Mouse (Mus musculus) hematopoietic stem cell, adult 5-6 weeks (primary cell): ENCODE data around the gene Cst6. TPM values are rescaled to one million over a fixed set of nuclear protein-coding genes. Genes with fewer than 3 reads are reported as not detected.

ENCODE experiments used
- ATAC-seq, 2 experiments: fragments of 125-278 bp in 1 of 2; replicated peaks in 1 of 2; 2 replicates each; pipeline ENCODE4 v1.8.0; 2016 to 2017; ENCODE audit warnings: inconsistent platforms in 2 of 2, mild to moderate bottlenecking in 2 of 2, moderate number of reproducible peaks in 2 of 2, low read depth in 1 of 2, moderate TSS enrichment in 1 of 2; ENCODE audit not compliant: low FRiP score in 2 of 2, poor library complexity in 2 of 2, severe bottlenecking in 2 of 2, insufficient read depth in 1 of 2, low TSS enrichment in 1 of 2
- total RNA-seq: library from RNA; stranded (forward); fragments of 172-1452, 232-1000 nt; gene quantifications from 2 replicates; pipeline ENCODE4 v1.2.3, GENCODE M21; 2017

Cst6 gene
- total RNA-seq, 1 experiment from 2014 or later: 0.45 TPM

GRCm38 (mm10) chr19:5365751-5366150 lies 16.4 kb upstream of the Cst6 start:
- ATAC-seq: no peak

DNA sequence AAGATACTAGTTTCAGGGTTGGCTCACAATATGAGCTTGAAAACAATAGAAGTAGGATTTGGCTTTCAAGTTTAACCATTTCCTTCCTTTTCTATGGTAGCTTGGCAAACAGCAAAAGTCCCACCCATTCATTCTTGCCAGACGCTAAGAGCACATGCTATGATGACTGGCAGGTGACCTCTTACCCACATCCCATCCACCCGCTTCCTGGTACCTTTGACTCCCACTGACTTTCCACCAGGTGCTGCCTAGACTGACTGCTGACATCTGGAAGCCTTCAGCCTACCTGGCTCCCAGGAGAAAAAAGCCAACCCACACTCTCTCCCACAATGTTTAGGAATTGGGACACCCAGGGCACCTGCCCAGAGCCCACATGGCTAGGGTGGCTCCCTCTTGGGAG lies 14.8 kb upstream of the Cst6 start:
- no peak for ATAC-seq

DNA sequence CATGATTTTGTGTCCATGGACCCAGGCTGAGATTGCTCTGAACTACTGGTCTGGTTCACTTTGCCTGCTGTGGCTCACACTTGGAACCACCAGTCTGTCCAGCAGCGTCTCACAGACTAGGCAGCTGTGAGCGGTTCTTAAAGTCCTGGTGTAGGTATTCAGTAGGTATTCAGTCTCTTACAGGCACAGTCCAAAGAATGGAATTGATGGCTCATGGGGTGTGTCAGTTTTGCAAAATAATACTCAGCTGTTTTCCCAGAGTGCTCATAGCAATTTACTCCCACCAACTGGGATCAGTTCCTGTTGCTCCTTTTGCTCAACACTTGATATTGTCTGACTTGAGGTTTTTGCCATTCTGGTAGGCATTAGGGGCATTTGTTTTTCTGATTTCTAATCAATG lies 12.8 kb upstream of the Cst6 start:
- no peak for ATAC-seq

DNA sequence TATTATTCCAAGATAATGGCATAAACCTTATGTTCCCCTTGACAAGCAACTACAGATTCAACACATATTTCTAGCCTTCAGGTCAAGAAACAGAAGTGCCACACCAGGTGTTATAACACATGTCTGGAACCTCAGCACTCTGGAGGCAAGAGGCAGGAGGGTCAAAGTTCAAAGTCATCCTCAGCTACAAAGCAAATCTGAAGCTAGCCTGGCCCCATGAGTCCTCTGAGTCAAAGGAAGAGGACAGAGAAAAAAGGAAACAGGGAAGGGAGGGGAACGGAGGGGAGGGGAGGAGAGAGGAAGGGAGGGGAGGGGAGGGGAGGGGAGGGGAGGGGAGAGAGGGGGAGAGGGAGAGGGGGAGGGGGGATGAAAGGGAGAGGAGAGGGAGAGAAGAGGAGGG lies 6.7 kb upstream of the Cst6 start:
- ATAC-seq: no peak

- no peak for ATAC-seq
Observed at GRCm38 (mm10) chr19:5353609-5354008, 4.2 kb upstream of the Cst6 start.

- ATAC-seq: peak; percentile 40 to 76; a peak in 3 of 4 replicates
Observed at GRCm38 (mm10) chr19:5348526-5349501, 560 bp downstream of the Cst6 start.

DNA sequence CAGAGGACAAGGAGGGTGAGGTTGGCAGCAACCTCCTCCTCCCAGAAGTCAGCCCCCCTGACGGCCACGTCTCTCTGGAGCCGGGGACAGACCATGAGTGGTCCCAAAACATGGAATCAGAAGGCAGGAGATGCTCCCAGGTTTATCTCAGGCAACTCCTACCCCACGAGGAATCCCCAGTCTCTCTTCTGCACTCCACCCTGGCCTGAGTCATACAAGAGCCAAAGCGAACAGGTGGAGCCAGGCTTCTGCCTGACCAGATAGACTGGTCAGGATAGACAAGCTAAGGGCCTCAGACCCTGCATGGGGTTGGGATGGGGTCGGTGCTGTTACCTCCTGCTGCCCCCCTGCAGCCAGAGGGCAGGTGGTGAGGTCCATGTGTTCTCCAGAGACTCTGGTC lies 1.3 kb downstream of the Cst6 start:
- no peak for ATAC-seq

DNA sequence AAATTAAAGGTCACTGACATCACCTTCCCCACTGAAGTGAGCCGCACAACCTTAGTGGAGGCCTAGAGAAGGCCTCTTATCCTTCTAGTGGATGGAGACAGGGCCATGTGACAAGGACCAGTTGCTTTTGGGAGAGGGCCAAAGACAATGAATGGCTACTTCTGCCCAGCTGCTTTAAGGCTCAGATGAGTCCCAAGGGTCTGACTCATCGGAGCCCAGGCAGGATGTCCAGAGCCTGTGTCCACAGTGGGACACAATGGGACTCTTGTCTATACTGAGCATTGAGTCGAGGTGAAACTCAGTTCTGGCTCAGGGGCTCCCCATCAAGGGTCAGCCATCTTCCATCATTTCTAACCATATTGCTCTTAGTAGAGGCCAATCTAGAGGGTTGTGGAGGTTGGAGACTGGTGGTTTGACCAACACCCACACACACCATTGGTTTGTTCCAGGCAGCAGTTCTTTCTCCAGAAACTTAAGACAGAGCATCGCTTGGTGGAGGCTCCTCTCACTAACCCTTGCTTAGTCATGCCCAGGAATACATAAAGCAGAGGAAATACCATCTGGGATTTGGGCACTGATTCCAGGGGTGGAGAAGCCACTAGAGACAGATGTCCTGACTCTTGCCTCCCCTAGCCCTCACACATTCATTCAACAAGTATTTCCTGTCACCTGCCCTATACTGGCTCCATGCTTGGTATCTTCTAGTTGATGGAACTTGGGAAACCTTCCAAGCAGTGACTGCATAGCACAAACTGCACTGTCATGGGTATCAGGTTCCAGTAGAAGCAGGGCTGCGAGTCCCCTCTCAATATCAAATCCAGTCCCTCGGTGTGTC lies 3.9 kb downstream of the Cst6 start:
- no peak for ATAC-seq

GRCm38 (mm10) chr19:5341360-5341759 lies 8.0 kb downstream of the Cst6 start:
- ATAC-seq: no peak

DNA sequence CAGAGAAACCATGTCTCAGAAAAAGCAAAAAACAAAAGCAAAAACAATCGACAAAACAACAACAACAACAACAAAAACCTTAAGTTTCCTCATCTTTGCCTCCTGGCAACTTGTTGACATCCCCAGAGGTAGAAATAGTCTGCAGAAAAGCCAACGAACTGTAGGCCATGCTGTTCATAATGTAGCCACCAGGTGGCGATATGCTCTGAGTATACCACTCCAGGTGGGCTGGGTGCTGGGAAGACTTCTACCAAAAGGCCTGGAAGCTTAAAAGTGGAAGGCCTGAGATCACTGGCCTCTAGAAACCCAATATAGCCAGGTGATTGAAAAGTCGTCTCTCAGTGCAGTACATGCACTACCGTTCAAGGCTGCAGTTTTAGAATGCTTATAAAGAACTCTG lies 11.4 kb downstream of the Cst6 start:
- peak; percentile 67 to 75 for ATAC-seq

DNA sequence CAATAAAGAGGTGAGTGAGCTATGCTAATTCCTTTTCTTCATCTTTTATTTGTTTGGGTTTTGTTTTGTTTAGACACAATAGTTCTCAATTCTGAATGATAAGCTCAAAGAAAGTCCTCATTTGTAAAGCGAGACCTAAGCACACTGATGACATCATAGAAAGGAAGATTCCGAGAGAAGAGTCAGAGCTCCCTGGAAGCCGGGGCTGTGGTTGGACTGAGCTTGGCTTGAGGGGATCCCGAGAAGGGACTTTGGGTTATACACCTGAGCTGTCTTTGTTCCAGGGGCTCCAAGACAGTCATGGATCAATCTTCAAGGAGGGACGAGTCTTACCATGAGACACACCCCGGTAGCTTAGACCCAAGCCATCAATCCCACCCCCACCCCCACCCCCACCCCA lies 13.9 kb downstream of the Cst6 start, which contains the start of gene Catsper1:
Gene Catsper1, plus strand, starts transcription at position 301 of the 400 bp plus-strand sequence.
- no peak for ATAC-seq

DNA sequence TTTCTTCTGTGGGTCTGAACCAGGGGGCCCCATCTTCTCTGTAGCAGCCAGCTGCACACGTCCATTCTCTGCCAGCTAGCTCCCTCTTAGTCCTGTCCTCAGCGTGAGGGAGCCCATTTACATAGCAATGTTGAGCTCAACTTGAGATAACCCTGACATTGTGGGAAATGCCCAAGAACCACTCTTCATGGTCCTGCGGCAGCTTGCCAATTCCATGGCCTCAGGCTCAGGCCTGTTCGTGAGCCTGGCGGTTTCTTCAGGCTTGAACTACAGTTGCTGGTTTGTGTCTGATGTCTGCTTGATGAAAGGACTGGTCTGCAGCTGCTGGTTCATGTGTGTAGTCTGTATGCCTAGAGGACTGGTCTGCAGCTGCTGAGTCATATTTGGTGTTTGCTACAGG lies 14.6 kb downstream of the Cst6 start:
- no peak for ATAC-seq

DNA sequence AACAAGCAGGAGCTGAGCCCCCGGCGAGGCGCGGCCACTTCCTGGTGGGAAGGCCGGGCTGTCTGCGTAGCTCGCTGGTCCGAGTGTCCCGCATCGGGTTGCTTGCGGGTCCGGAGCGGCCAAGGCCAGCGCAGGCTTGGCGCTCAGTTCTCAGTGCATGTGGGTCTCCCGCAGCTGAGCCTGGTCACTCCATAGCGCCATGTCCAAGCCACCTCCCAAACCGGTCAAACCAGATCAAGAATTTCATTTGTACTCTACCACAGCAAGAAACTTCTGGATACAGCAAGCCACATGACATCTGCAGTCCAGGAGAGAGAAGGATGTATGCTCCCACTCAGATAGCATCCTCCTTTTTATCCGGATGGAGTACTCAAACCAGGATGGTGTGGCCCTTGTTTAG lies 21.4 kb downstream of the Cst6 start:
- ATAC-seq: no peak

- ATAC-seq: peak in 1 of 2 experiments; percentile 53; a peak in 1 of 4 replicates
Observed at GRCm38 (mm10) chr19:5323801-5324200, 25.6 kb downstream of the Cst6 start.

- no peak for ATAC-seq
Observed at GRCm38 (mm10) chr19:5313189-5313588, 36.2 kb downstream of the Cst6 start.

DNA sequence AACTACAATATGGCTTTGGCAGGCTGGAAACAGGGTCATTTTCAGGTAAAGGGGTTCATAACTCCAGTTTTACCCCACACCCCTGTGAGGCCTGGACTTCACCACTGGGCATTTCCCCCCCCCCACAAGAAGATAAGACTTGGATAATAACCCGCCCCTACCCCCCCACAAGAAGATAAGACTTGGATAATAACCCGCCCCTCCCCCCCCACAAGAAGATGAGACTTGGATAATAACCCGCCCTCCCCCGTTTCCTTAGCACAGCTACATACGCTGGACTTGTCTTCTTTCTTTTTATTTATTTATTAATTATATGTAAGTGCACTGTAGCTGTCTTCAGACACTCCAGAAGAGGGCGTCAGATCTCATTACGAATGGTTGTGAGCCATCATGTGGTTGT lies 40.3 kb downstream of the Cst6 start:
- ATAC-seq: no peak

DNA sequence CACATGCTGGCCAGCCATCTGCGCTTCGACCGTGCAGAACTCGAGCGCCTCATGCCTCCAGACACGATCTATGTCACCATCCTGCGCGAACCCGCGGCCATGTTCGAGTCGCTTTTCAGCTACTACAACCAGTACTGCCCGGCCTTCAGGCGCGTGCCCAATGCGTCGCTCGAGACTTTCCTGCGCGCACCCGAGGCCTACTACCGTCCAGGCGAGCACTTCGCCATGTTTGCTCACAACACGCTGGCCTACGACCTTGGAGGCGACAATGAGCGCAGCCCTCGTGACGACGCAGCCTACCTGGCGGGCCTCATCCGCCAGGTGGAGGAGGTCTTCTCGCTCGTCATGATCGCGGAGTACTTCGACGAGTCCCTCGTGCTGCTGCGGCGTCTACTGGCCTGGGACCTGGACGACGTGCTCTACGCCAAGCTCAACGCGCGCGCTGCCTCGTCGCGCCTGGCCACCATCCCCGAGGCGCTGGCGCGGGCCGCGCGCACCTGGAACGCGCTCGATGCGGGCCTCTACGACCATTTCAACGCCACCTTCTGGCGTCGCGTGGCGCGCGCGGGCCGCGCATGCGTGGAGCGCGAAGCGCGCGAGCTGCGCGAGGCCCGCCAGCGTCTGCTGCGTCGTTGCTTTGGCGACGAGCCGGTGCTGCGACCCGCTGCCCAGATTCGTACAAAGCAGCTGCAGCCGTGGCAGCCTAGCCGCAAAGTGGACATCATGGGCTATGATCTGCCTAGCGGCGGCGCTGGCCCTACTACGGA lies 42.2 kb downstream of the Cst6 start:
- no peak for ATAC-seq
